Mouse (Mus musculus) stomach, embryonic 14.5 days (tissue): ENCODE measurements around the gene Smad5. TPM values are rescaled to one million over a fixed set of nuclear protein-coding genes. Genes with fewer than 3 reads are reported as not detected.

Experiments
- ATAC-seq: fragments of 200-750 bp; cut with Nextera tagmentation; 2 replicates; pipeline ENCODE4 v1.8.0; 2017; ENCODE audit warnings: low read depth, moderate TSS enrichment; ENCODE audit not compliant: insufficient number of reproducible peaks, insufficient read depth, low FRiP score
- H3K27ac ChIP-seq: fragments of 300-500 bp; sonication (generic); 2 replicates; pipeline ENCODE4 v1.5.1; 2014; ENCODE audit warnings: mild to moderate bottlenecking, low read length, moderate library complexity, mixed read lengths
- H3K27me3 ChIP-seq: fragments of 300-500 bp; sonication (generic); 2 replicates; pipeline ENCODE4 v1.6.1; 2014; ENCODE audit warnings: low read length, control low read depth, mixed read lengths; ENCODE audit not compliant: control insufficient read depth, insufficient read depth
- H3K36me3 ChIP-seq: fragments of 300-500 bp; sonication (generic); 2 replicates; pipeline ENCODE4 v1.6.1; 2014; ENCODE audit warnings: mild to moderate bottlenecking, control low read depth, low read length, moderate library complexity, mixed read lengths; ENCODE audit not compliant: control insufficient read depth, insufficient read depth
- H3K4me1 ChIP-seq: fragments of 300-500 bp; sonication (generic); 2 replicates; pipeline ENCODE4 v1.6.1; 2014; ENCODE audit warnings: low read length, control low read depth, mixed read lengths; ENCODE audit not compliant: control insufficient read depth, insufficient read depth
- H3K4me2 ChIP-seq: fragments of 300-500 bp; sonication (generic); replicated peaks from 2 replicates; pipeline ENCODE4 v1.6.1; 2014; ENCODE audit warnings: low read depth, low read length, control low read depth
- H3K4me3 ChIP-seq: fragments of 300-500 bp; sonication (generic); 2 replicates; pipeline ENCODE4 v1.5.1; 2014; ENCODE audit warnings: low read depth, low read length, control low read depth
- H3K9ac ChIP-seq: fragments of 300-500 bp; sonication (generic); replicated peaks from 2 replicates; pipeline ENCODE4 v1.6.1; 2014; ENCODE audit warnings: low read depth, mild to moderate bottlenecking, control low read depth, low read length, moderate library complexity, mixed read lengths
- H3K9me3 ChIP-seq: fragments of 300-500 bp; sonication (generic); 2 replicates; pipeline ENCODE4 v1.6.1; 2016; ENCODE audit warnings: low read depth, low read length, control low read depth; ENCODE audit not compliant: control insufficient read depth
- WGBS: fragments of 180-500 bp; shearing (Covaris S2); extraction: QIAGEN DNeasy Blood & Tissue Kit; methylation state at CpG from one replicate; pipeline ENCODE4 v1.1.7; 2014; 5-methylcytosine and 5-hydroxymethylcytosine counted together
- polyA plus RNA-seq: library from polyadenylated mRNA; unstranded; fragments of >200 nt; fragmentation: Nextera tagmentation; extraction: Ambion mirVana; gene quantifications from 2 replicates; pipeline ENCODE4 v1.2.1, GENCODE M21; 2014

The Smad5 gene
- polyA plus RNA-seq, 1 experiment from 2014 or later = 52.7 TPM

GRCm38 (mm10) chr13:56678188-56678787, 24.5 kb upstream of the Smad5 start:
- no peaks in the 10 kb centered on the region for H3K27me3 ChIP-seq
- 26% methylated on average over 10 of the region's 10 CpGs for WGBS
- H3K4me1 ChIP-seq = peaks cover 21% of the 10 kb centered on the region
- H3K9ac ChIP-seq = no peak overlapping the region
- no peak overlapping the region for H3K4me3 ChIP-seq
- no peaks in the 10 kb centered on the region for H3K9me3 ChIP-seq
- 0 out of 2 replicates have a peak, but pooled peaks have one; percentile 46 for ATAC-seq
- H3K27ac ChIP-seq = peak overlapping the region; percentile 55; the same call in 1 of the 2 replicates
- no peaks in the 10 kb centered on the region for H3K36me3 ChIP-seq
- H3K4me2 ChIP-seq = no peak overlapping the region

GRCm38 (mm10) chr13:56678826-56679504, 23.8 kb upstream of the Smad5 start:
- Histone ChIP-seq H3K9ac (no peak overlapping the region), H3K4me2 (no peak overlapping the region), H3K27me3 (no peaks in the 10 kb centered on the region), H3K4me3 (no peak overlapping the region), H3K27ac (peak overlapping the region; percentile 55; the same call in 1 of the 2 replicates), H3K4me1 (peaks cover 21% of the 10 kb centered on the region), H3K9me3 (no peaks in the 10 kb centered on the region), H3K36me3 (no peaks in the 10 kb centered on the region)
- WGBS = 41% methylated on average over 10 of the region's 10 CpGs
- peak; percentile 43; the same call in 1 of the 2 replicates for ATAC-seq

- H3K27me3 ChIP-seq = no peaks in the 10 kb centered on the region
- H3K36me3 ChIP-seq = no peaks in the 10 kb centered on the region
- peaks cover 21% of the 10 kb centered on the region for H3K4me1 ChIP-seq
- no peak for ATAC-seq
- no peak overlapping the region for H3K4me3 ChIP-seq
- no peak overlapping the region for H3K4me2 ChIP-seq
- no peak overlapping the region for H3K9ac ChIP-seq
- WGBS = 63% methylated on average over 4 of the region's 4 CpGs
- H3K27ac ChIP-seq = peak overlapping the region; percentile 53; the same call in 1 of the 2 replicates
- H3K9me3 ChIP-seq = no peaks in the 10 kb centered on the region
Measured at GRCm38 (mm10) chr13:56681924-56682323, 20.9 kb upstream of the Smad5 start.

- Histone ChIP-seq H3K27me3 (no peaks in the 10 kb centered on the region), H3K9me3 (no peaks in the 10 kb centered on the region), H3K4me1 (peaks cover 21% of the 10 kb centered on the region), H3K4me3 (no peak overlapping the region), H3K36me3 (no peaks in the 10 kb centered on the region), H3K27ac (peak overlapping the region; percentile 53; the same call in 1 of the 2 replicates), H3K4me2 (no peak overlapping the region), H3K9ac (no peak overlapping the region)
- WGBS = 77% methylated on average over 17 of the region's 17 CpGs
- ATAC-seq = no peak
Measured at GRCm38 (mm10) chr13:56682326-56682725, 20.5 kb upstream of the Smad5 start.

GRCm38 (mm10) chr13:56683306-56683705, 19.5 kb upstream of the Smad5 start:
- ATAC-seq = no peak
- no peaks in the 10 kb centered on the region for H3K36me3 ChIP-seq
- no peak overlapping the region for H3K4me3 ChIP-seq
- H3K9ac ChIP-seq = no peak overlapping the region
- no peak overlapping the region for H3K27ac ChIP-seq
- H3K4me1 ChIP-seq = peaks cover 16% of the 10 kb centered on the region
- 94% methylated on average over 7 of the region's 7 CpGs for WGBS
- no peak overlapping the region for H3K4me2 ChIP-seq
- no peaks in the 10 kb centered on the region for H3K27me3 ChIP-seq
- H3K9me3 ChIP-seq = no peaks in the 10 kb centered on the region

DNA sequence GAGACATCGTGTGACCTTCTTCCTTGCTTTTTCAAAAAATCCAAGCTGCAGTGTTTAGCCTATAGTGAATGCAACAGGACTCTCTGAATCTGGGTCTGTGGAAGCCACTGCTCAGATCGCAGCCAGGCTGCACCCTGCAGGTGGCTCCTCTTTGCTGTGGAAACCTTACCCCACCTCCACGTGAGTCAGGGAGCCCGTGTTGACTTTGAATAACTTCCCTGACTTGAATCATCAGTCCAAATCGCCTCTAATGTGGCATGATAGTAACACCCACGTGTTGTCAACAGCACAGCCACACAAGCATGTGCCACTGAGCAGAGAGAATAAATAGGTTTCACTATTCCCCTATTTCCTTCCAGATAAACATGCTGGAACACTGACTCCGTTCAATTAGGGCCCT, 10.8 kb upstream of the Smad5 start:
- 47% methylated on average over 7 of the region's 7 CpGs for WGBS
- Histone ChIP-seq H3K27ac (no peak overlapping the region), H3K36me3 (no peaks in the 10 kb centered on the region), H3K27me3 (no peaks in the 10 kb centered on the region), H3K4me2 (no peak overlapping the region), H3K9me3 (no peaks in the 10 kb centered on the region), H3K4me1 (peaks cover 11% of the 10 kb centered on the region), H3K9ac (no peak overlapping the region), H3K4me3 (no peak overlapping the region)
- no peak for ATAC-seq

DNA sequence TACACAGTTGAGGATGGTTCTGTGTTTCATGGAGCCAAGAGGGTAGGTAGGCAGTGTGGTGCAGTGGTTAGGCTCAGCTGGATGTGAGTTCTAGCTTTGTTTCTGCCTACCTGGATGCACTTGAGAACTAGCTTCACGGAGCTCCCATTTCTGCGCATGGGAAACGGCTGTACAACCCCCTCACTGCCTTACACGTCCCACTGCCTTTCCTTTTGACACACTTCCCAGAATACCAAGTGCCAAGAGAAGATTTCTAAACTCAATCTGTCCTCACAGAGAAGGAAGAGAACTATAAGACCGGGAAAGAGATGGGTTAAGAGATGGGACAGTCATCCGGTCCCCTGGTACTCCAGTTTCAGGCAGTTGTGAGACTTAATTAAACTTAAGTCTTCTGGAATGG, 10.2 kb upstream of the Smad5 start:
- Histone ChIP-seq H3K27ac (no peak overlapping the region), H3K27me3 (no peaks in the 10 kb centered on the region), H3K4me3 (no peak overlapping the region), H3K4me2 (no peak overlapping the region), H3K9me3 (no peaks in the 10 kb centered on the region), H3K36me3 (no peaks in the 10 kb centered on the region), H3K9ac (no peak overlapping the region), H3K4me1 (peaks cover 17% of the 10 kb centered on the region)
- no peak for ATAC-seq
- 96% methylated on average over 6 of the region's 6 CpGs for WGBS

- Histone ChIP-seq H3K9me3 (no peaks in the 10 kb centered on the region), H3K9ac (no peak overlapping the region), H3K4me2 (no peak overlapping the region), H3K27me3 (no peaks in the 10 kb centered on the region), H3K27ac (no peak overlapping the region), H3K4me3 (no peak overlapping the region), H3K4me1 (peaks cover 22% of the 10 kb centered on the region), H3K36me3 (no peaks in the 10 kb centered on the region)
- no peak for ATAC-seq
- WGBS = 77% methylated on average over 5 of the region's 5 CpGs
Measured at GRCm38 (mm10) chr13:56695701-56696100, 7.1 kb upstream of the Smad5 start.
